Mouse (Mus musculus) cortical plate, adult 2 months (tissue): Measurements from ENCODE around the gene Arhgef38. TPM values are rescaled to one million over a fixed set of nuclear protein-coding genes. Genes with fewer than 3 reads are reported as not detected.

Experiments
- H3K27ac ChIP-seq: fragments of 200-500 bp; 2 replicates; pipeline ENCODE4 v1.5.1; 2012; ENCODE audit warnings: low read length, control low read depth, inconsistent platforms; ENCODE audit not compliant: insufficient read depth
- H3K4me1 ChIP-seq: fragments of 200-500 bp; 2 replicates; pipeline ENCODE4 v1.6.1; 2011; ENCODE audit warnings: low read length; ENCODE audit not compliant: control insufficient read depth, insufficient read depth
- H3K4me3 ChIP-seq: fragments of 200-500 bp; 2 replicates; pipeline ENCODE4 v1.5.1; 2011; ENCODE audit warnings: mild to moderate bottlenecking, low read length, control low read depth; ENCODE audit not compliant: insufficient read depth
- CTCF ChIP-seq: fragments of 200-500 bp; IDR thresholded peaks from 2 replicates; pipeline ENCODE4 v1.5.1; 2011; ENCODE audit warnings: mild to moderate bottlenecking, control low read depth, low read length; ENCODE audit not compliant: insufficient read depth; ENCODE audit errors: extremely low read depth
- POLR2A ChIP-seq: fragments of 200-500 bp; IDR thresholded peaks from 2 replicates; pipeline ENCODE4 v1.6.1; 2011; ENCODE audit warnings: mild to moderate bottlenecking, low read length, control low read depth; ENCODE audit not compliant: insufficient read depth; ENCODE audit errors: extremely low read depth
- polyA plus RNA-seq: library from polyadenylated mRNA; depleted of rRNA; stranded (reverse); fragments of >200 nt; gene quantifications from 2 replicates; pipeline ENCODE4 v1.2.3, GENCODE M21; 2012

Gene Arhgef38
- polyA plus RNA-seq, 1 experiment: not detected

DNA sequence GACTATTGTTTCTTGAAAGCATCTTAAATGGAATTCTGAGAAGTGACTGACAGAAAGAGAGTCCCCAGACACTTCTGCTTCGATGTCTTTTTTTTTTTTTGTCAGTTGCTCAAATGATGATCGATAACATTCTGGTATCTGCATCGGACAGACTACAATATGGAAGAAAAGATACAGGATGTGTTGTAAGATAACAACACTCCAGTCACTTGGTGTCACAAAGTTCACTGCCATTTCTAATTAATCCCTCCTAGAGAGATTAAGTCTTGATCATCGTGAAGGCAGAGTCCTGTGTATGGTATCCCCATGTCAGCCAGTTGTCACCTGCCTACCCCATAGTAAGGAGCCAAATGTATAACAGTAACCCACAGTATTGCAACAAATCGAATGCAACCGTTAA is 83.1 kb downstream of the Arhgef38 start:
- no peak for TF ChIP-seq CTCF
- no peak for TF ChIP-seq POLR2A
- H3K4me3 ChIP-seq: no peak overlapping the region
- peaks cover 2% of the 10 kb centered on the region; the same call in 1 of the 2 replicates for H3K4me1 ChIP-seq
- H3K27ac ChIP-seq: no peak overlapping the region

GRCm38 (mm10) chr3:133144511-133145147 is 90.1 kb downstream of the Arhgef38 start:
- Histone ChIP-seq H3K27ac (no peak overlapping the region), H3K4me3 (no peak overlapping the region), H3K4me1 (no peaks in the 10 kb centered on the region)
- TF ChIP-seq POLR2A (no peak), CTCF (no peak)

DNA sequence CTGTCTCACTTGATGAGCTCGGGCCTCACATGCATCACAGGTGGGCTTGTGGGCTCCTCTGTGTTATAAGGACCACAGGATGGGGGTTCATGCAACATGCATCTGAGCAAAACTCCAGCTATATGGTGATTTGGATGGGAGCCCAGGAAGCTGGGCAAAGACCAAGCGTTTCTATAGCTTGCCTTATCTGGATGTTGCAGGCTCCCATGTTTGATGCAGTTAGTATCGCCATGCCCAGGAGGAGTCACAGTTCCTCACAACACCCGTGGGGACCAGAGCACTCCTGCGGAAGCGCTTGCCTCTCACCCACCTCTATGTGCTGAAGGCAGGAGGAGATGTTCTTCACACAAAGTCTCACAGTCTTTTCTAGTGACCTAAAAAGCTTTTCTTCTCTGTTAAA is 92.9 kb downstream of the Arhgef38 start:
- H3K4me3 ChIP-seq: no peak overlapping the region
- no peak overlapping the region for H3K27ac ChIP-seq
- no peaks in the 10 kb centered on the region for H3K4me1 ChIP-seq
- no peak for TF ChIP-seq POLR2A

DNA sequence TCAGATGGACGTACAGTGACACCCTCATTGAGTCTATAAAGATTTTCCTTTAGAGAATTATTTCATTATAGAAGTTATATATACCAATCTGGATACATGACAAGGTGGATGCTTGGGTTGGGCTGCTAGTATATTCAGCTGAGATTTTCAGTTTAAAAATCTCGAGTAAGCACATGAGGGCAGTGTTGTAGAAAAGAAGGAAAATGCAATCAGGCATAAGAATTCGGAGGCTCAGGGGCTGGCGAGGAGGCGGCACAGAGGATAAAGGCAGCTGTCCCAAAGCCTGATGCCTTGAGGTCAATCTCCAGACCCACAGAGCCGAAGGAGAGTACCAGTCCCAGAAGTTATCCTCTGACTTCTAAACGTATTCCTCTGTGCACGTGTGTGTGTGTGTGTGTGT is 102.1 kb downstream of the Arhgef38 start:
- Histone ChIP-seq H3K27ac (no peak overlapping the region), H3K4me1 (no peaks in the 10 kb centered on the region), H3K4me3 (no peak overlapping the region)
- TF ChIP-seq POLR2A: no peak
- no peak for TF ChIP-seq CTCF

GRCm38 (mm10) chr3:133131372-133131771 is 103.4 kb downstream of the Arhgef38 start:
- H3K27ac ChIP-seq: no peak overlapping the region
- H3K4me3 ChIP-seq: no peak overlapping the region
- TF ChIP-seq CTCF (no peak), POLR2A (no peak)
- no peaks in the 10 kb centered on the region for H3K4me1 ChIP-seq

DNA sequence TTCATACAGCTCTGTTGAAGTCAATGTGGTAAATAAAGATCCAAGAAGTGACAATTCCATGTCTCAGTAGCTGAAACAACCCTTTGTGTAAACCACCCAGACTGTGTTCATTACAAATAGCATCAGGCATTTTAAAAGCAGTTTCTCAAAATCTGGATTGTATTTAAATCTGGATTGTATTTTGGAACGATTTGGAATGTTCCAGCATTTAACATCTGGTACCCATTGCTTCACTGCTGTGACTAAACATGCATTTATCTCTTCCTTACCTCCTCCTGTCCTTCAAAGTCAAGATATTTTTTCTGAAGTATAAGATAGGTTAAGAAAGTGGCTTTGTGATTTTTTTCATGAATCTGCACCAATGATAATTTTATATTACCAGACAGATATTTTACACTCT is 121.5 kb downstream of the Arhgef38 start:
- no peak overlapping the region for H3K4me3 ChIP-seq
- no peak overlapping the region for H3K27ac ChIP-seq
- no peak for TF ChIP-seq CTCF
- TF ChIP-seq POLR2A: no peak
- no peaks in the 10 kb centered on the region for H3K4me1 ChIP-seq

- H3K27ac ChIP-seq: no peak overlapping the region
Observed at GRCm38 (mm10) chr3:133111741-133112140, 123.0 kb downstream of the Arhgef38 start.

DNA sequence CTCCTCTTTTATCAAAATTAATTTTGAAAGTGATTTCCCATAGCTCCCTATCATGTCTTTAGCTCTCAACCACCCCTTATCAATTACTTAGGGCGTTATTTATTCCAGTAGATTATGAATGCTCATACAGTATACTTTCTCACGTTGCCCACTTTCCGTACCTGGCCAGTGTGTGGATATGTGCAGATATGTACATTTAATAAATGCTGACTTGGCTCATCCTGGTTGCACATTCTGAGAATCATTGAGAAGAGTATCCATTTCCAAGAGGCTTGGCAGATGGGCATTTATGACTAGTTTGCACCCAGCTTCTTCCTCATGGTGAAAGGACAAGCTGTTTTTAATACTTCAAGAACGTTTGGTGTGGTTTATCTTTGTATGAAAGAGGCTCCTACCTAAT is 124.9 kb downstream of the Arhgef38 start:
- no peak overlapping the region for H3K4me3 ChIP-seq
- TF ChIP-seq POLR2A: no peak
- TF ChIP-seq CTCF: no peak
- H3K4me1 ChIP-seq: no peaks in the 10 kb centered on the region
- H3K27ac ChIP-seq: no peak overlapping the region

More at GRCm38 (mm10) chr3:133111741-133112140, 123.0 kb downstream of the Arhgef38 start:
- no peak for TF ChIP-seq POLR2A
- peak; percentile 24; the same call in 1 of the 2 replicates for TF ChIP-seq CTCF
- Histone ChIP-seq H3K4me1 (no peaks in the 10 kb centered on the region), H3K4me3 (no peak overlapping the region)

GRCm38 (mm10) chr3:133108731-133109130 is 126.0 kb downstream of the Arhgef38 start:
- TF ChIP-seq CTCF: no peak
- no peak for TF ChIP-seq POLR2A
- no peak overlapping the region for H3K27ac ChIP-seq
- H3K4me3 ChIP-seq: no peak overlapping the region
- H3K4me1 ChIP-seq: no peaks in the 10 kb centered on the region

DNA sequence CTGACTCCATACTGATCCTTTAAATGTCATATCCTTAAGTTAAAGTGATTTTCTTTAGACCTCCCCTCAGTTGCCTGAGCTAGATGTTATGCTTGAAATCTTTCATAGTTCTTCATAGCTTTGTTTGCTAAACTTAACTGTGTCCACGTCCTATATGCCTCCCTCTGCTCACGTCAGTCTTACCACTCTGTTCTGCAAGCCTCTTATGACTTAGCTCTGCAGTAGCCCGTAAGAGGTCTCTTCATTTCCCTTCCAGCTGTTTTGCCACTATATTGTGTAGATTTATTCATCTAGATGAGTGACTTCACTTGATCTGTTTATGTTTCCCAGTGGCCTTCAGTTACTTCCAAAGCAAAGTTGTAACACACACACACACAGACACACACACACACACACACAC is 130.3 kb downstream of the Arhgef38 start:
- no peak overlapping the region for H3K4me3 ChIP-seq

More for the DNA sequence above, 130.3 kb downstream of the Arhgef38 start:
- TF ChIP-seq CTCF: no peak
- no peak for TF ChIP-seq POLR2A
- no peaks in the 10 kb centered on the region for H3K4me1 ChIP-seq
- H3K27ac ChIP-seq: no peak overlapping the region
